Mouse (Mus musculus) right cerebral cortex, postnatal 14 days (tissue): ENCODE results near the gene Tmem26.
A peak's percentile ranks its signal among the peaks of the same experiment; 100 is the strongest.
"Not testable (repeated sequence)": the region's sequence is repeated elsewhere in the genome, so short reads cannot be mapped to it uniquely, and the experiment has no call there.

Source experiments
- DNase-seq: peaks from one replicate; pipeline ENCODE4 v3.0.0; 2022

Tmem26 gene

GRCm38 (mm10) chr10:68723568-68724360 lies at the start of gene Tmem26:
Tmem26 (plus strand) TSS chr10:68723646.
- no peak for DNase-seq

GRCm38 (mm10) chr10:68678678-68679077 lies 44.8 kb upstream of the Tmem26 start:
- DNase-seq, result no peak

- DNase-seq, result no peak
These were observed 42.2 kb upstream of the Tmem26 start for GRCm38 (mm10) chr10:68681233-68681632.

GRCm38 (mm10) chr10:68685510-68685909 lies 37.9 kb upstream of the Tmem26 start:
- no peak for DNase-seq

GRCm38 (mm10) chr10:68691116-68691515 lies 32.3 kb upstream of the Tmem26 start:
- no peak for DNase-seq

GRCm38 (mm10) chr10:68692401-68692800 lies 31.0 kb upstream of the Tmem26 start:
- no peak for DNase-seq

- DNase-seq, result no peak
These were observed 27.6 kb upstream of the Tmem26 start for GRCm38 (mm10) chr10:68695760-68696336.

GRCm38 (mm10) chr10:68704268-68704667 lies 19.2 kb upstream of the Tmem26 start:
- DNase-seq, result no peak

GRCm38 (mm10) chr10:68705471-68706036 lies 17.9 kb upstream of the Tmem26 start:
- no peak for DNase-seq

- DNase-seq, result no peak
These were observed 16.2 kb upstream of the Tmem26 start for GRCm38 (mm10) chr10:68707014-68707852.

- DNase-seq, result no peak
These were observed 10.5 kb upstream of the Tmem26 start for GRCm38 (mm10) chr10:68712926-68713325.

- no peak for DNase-seq
These were observed 9.1 kb upstream of the Tmem26 start for GRCm38 (mm10) chr10:68714302-68714701.

- no peak for DNase-seq
These were observed 8.1 kb upstream of the Tmem26 start for GRCm38 (mm10) chr10:68715396-68715795.

- DNase-seq, result no peak
These were observed 5.1 kb upstream of the Tmem26 start for GRCm38 (mm10) chr10:68718375-68718774.

- no peak for DNase-seq
These were observed 2.5 kb upstream of the Tmem26 start for GRCm38 (mm10) chr10:68720887-68721400.

GRCm38 (mm10) chr10:68723015-68723414 lies 431 bp upstream of the Tmem26 start:
- DNase-seq, result no peak

GRCm38 (mm10) chr10:68724361-68724720 lies 895 bp downstream of the Tmem26 start:
- DNase-seq, result peak; percentile 32

GRCm38 (mm10) chr10:68727464-68727863 lies 4.0 kb downstream of the Tmem26 start:
- no peak for DNase-seq

GRCm38 (mm10) chr10:68735621-68736020 lies 12.2 kb downstream of the Tmem26 start:
- no peak for DNase-seq

- no peak for DNase-seq
These were observed 13.9 kb downstream of the Tmem26 start for GRCm38 (mm10) chr10:68737391-68737790.

GRCm38 (mm10) chr10:68738981-68739380 lies 15.5 kb downstream of the Tmem26 start:
- not testable (repeated sequence) for DNase-seq

- DNase-seq, result no peak
These were observed 16.8 kb downstream of the Tmem26 start for GRCm38 (mm10) chr10:68740251-68740650.

GRCm38 (mm10) chr10:68750921-68751320 lies 27.5 kb downstream of the Tmem26 start:
- no peak for DNase-seq
